Mouse (Mus musculus) kidney, postnatal 0 days (tissue): ENCODE data around the gene Mzf1. TPM values are rescaled to one million over a fixed set of nuclear protein-coding genes. Genes with fewer than 3 reads are reported as not detected.

Experiments
- ATAC-seq: fragments of 200-750 bp; cut with Nextera tagmentation; replicated peaks from 2 replicates; pipeline ENCODE4 v1.8.0; 2017; ENCODE audit warnings: low read depth, moderate number of reproducible peaks, moderate TSS enrichment, moderate library complexity; ENCODE audit not compliant: low FRiP score
- DNase-seq: peaks from one replicate; pipeline ENCODE4 v3.0.0-alpha.2; 2016; ENCODE audit warnings: low spot score
- H3K27ac ChIP-seq: fragments of 300-500 bp; sonication (generic); 2 replicates; pipeline ENCODE4 v1.5.1; 2014; ENCODE audit warnings: mild to moderate bottlenecking
- H3K27me3 ChIP-seq: fragments of 300-500 bp; sonication (generic); 2 replicates; pipeline ENCODE4 v1.6.1; 2014; ENCODE audit warnings: low read length, mixed read lengths; ENCODE audit not compliant: insufficient read depth
- H3K36me3 ChIP-seq: fragments of 300-500 bp; sonication (generic); 2 replicates; pipeline ENCODE4 v1.6.1; 2014; ENCODE audit warnings: low read length, mixed read lengths; ENCODE audit not compliant: insufficient read depth
- H3K4me1 ChIP-seq: fragments of 300-500 bp; sonication (generic); replicated peaks from 2 replicates; pipeline ENCODE4 v1.6.1; 2014; ENCODE audit warnings: antibody characterized with exemption, low read length, mixed read lengths; ENCODE audit not compliant: insufficient read depth
- H3K4me2 ChIP-seq: fragments of 300-500 bp; sonication (generic); 2 replicates; pipeline ENCODE4 v1.6.1; 2014; ENCODE audit warnings: mild to moderate bottlenecking, low read length, moderate library complexity, mixed read lengths
- H3K4me3 ChIP-seq: fragments of 300-500 bp; sonication (generic); replicated peaks from 2 replicates; pipeline ENCODE4 v1.5.1; 2014; ENCODE audit warnings: low read depth, low read length
- H3K9ac ChIP-seq: fragments of 300-500 bp; sonication (generic); 2 replicates; pipeline ENCODE4 v1.6.1; 2014; ENCODE audit warnings: low read depth, low read length
- H3K9me3 ChIP-seq: fragments of 300-500 bp; sonication (generic); replicated peaks from 2 replicates; pipeline ENCODE4 v1.6.1; 2016; ENCODE audit warnings: low read length, inconsistent platforms, mixed read lengths
- CTCF ChIP-seq: IDR thresholded peaks from 2 replicates; pipeline ENCODE4 v1.5.1; 2016; ENCODE audit warnings: antibody characterized with exemption, low read depth, mild to moderate bottlenecking, moderate library complexity
- WGBS: fragments of 180-500 bp; shearing (Covaris S2); extraction: QIAGEN DNeasy Blood & Tissue Kit; methylation state at CpG from one replicate; pipeline ENCODE4 v1.1.7; 2014; 5-methylcytosine and 5-hydroxymethylcytosine counted together
- polyA plus RNA-seq: library from polyadenylated mRNA; unstranded; fragments of >200 nt; fragmentation: Nextera tagmentation; extraction: Ambion mirVana; gene quantifications from 2 replicates; pipeline ENCODE4 v1.2.1, GENCODE M21; 2015

Gene Mzf1
- polyA plus RNA-seq, 1 experiment from 2014 or later, result 2.3 TPM

DNA sequence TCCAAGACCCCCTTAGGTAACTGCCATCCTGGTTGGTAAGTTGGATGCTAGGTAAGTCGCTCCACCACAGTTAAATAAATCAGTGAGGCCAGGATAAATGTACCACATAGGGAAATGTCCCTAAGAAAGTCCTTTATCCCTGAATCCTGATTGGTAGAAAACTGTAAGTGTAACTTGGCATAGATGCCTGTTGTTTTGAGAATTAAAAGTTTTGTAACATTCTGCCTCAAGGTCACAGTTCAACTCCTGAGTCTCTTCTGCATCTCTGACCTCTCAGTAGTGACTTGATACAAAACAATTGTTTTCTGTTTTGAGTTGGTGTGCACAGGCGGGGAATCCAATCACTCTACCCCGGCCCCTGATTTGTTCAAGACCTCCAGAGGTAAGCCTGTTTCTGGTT is 55.7 kb downstream of the Mzf1 start, which contains the start of gene Trim28:
Gene Trim28, plus strand, starts transcription at position 264 of the 400 bp plus-strand sequence.
- H3K36me3 ChIP-seq, result no peaks in the 10 kb centered on the region
- DNase-seq, result no peak
- H3K4me2 ChIP-seq, result no peak within 1 kb of the TSS
- no peak within 1 kb of the TSS for H3K27ac ChIP-seq
- 84% methylated on average over 3 of the region's 3 CpGs for WGBS
- no peaks in the 10 kb centered on the region for H3K9me3 ChIP-seq
- no peaks in the 10 kb centered on the region for H3K4me1 ChIP-seq
- H3K4me3 ChIP-seq, result no peak within 1 kb of the TSS
- H3K9ac ChIP-seq, result no peak within 1 kb of the TSS
- ATAC-seq, result no peak
- no peak for TF ChIP-seq CTCF
- H3K27me3 ChIP-seq, result no peaks in the 10 kb centered on the region

DNA sequence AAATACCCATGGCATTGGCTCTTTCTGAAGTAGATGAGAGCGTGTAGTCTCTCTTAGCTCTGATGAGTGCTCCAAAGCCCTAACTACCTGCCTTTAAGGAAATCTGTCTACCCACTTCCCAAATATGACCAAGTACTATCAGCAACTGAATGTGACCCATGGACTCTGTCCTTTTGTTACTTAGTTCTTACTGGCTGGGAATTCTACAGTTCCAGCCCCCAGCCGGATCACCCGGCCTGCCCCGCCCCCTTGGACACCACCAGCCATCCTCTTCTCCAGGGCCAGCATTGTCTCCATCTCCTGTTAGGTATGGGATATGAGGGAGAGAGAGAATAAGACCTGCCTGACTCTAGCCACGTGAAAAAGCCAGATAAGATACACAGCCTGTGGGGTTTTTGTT is 56.5 kb downstream of the Mzf1 start, which contains the start of gene Slc27a5:
Gene Slc27a5, minus strand, starts transcription at position 140 of the 400 bp plus-strand sequence.
- 82% methylated on average over 5 of the region's 5 CpGs for WGBS

DNA sequence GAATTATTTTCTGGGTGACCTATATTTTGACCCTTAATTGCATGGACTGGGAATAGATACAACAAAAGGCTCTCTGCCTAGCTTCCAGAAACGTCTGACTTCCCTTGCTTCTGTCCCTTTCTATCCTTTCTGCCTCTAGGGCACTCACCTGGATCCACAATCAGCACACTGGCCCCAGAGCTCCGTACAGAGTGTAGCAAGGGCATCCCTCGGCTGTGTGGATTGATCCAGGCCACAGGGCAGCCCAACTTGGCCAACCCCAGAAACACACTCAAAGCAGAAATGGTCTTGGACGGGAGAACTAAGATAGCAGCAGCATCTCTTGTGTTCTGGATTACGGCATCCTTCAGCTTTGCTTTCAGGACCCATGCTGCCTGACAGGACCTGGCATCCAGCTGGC is 57.3 kb downstream of the Mzf1 start:
- Histone ChIP-seq H3K27ac (no peak overlapping the region), H3K36me3 (no peaks in the 10 kb centered on the region), H3K4me3 (no peak overlapping the region), H3K27me3 (no peaks in the 10 kb centered on the region), H3K4me1 (no peaks in the 10 kb centered on the region), H3K9me3 (no peaks in the 10 kb centered on the region), H3K4me2 (no peak overlapping the region), H3K9ac (no peak overlapping the region)
- 71% methylated on average over 5 of the region's 5 CpGs for whole genome bisulfite sequencing
- ATAC-seq (no peak), DNase-seq (no peak)
- no peak for TF ChIP-seq CTCF

More for the DNA sequence above, 56.5 kb downstream of the Mzf1 start, which contains the start of gene Slc27a5:
- ATAC-seq (no peak), DNase-seq (no peak)
- Histone ChIP-seq H3K4me1 (no peaks in the 10 kb centered on the region), H3K9me3 (no peaks in the 10 kb centered on the region), H3K27me3 (no peaks in the 10 kb centered on the region), H3K36me3 (no peaks in the 10 kb centered on the region), H3K27ac (no peak within 1 kb of the TSS), H3K4me2 (no peak within 1 kb of the TSS), H3K9ac (no peak within 1 kb of the TSS), H3K4me3 (no peak within 1 kb of the TSS)
- TF ChIP-seq CTCF, result no peak

DNA sequence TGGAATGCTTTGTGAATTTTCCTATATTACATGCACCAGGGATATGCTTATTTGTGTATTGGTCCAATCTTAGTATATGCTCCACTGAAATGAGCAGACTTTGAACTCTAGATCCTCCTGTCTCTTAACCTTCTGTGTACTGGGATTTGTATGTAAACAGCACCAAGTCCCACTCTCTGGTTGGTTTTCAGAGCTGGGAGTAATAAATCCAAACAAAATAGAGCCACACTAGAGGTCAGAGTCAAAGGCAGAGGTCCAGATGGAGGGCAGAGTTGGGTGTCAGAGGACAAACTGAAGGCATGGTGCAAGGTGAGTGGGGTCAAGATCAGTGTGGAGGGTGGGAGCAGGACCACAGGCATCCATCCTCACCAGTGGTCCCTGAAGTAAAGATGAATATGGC is 58.7 kb downstream of the Mzf1 start:
- Histone ChIP-seq H3K27ac (no peak overlapping the region), H3K4me3 (no peak overlapping the region), H3K36me3 (no peaks in the 10 kb centered on the region), H3K4me1 (no peaks in the 10 kb centered on the region), H3K4me2 (no peak overlapping the region), H3K9me3 (no peaks in the 10 kb centered on the region), H3K9ac (no peak overlapping the region), H3K27me3 (no peaks in the 10 kb centered on the region)
- TF ChIP-seq CTCF, result no peak
- no peak for ATAC-seq
- DNase-seq, result no peak

DNA sequence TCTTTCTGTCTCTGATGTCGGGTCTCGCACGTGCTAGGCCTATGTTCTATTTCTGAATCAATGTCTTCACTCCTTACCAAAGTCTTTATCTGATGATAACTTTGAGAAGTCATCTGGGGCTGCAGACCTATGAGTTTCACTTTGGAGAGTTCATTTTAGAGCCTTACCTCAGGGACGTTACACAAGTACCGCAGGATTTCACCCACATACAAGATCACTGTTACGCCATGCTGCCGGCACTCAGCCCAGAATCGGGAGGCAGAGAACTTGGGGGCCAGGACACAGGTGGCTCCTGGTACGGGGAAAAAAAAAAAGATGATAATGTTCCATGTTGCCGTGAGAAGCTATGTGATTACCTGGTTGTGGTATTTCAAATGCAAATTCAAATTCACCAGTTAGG is 61.4 kb downstream of the Mzf1 start:
- no peak for DNase-seq
- no peaks in the 10 kb centered on the region for H3K4me1 ChIP-seq
- H3K9ac ChIP-seq, result no peak overlapping the region
- 87% methylated on average over 10 of the region's 10 CpGs for WGBS
- H3K4me2 ChIP-seq, result no peak overlapping the region
- no peak overlapping the region for H3K27ac ChIP-seq
- ATAC-seq, result no peak
- H3K36me3 ChIP-seq, result no peaks in the 10 kb centered on the region
- no peaks in the 10 kb centered on the region for H3K9me3 ChIP-seq
- H3K27me3 ChIP-seq, result no peaks in the 10 kb centered on the region
- no peak overlapping the region for H3K4me3 ChIP-seq
- no peak for TF ChIP-seq CTCF

Other genes starting within 250 kb of the Mzf1 start
- gene Zfp329, start 235.9 kb downstream of the Mzf1 start, polyA plus RNA-seq, result 8.8 and 8.9 TPM in 2 replicates
- 20.7 and 22.2 TPM in 2 replicates for gene Zfp110, start 220.0 kb downstream of the Mzf1 start, polyA plus RNA-seq
- 3.3 and 3.5 TPM in 2 replicates for gene Zfp128, start 173.6 kb downstream of the Mzf1 start, polyA plus RNA-seq
- gene Zscan22, start 156.9 kb downstream of the Mzf1 start, polyA plus RNA-seq, result 11.8 and 12.9 TPM in 2 replicates
- gene Rps5, start 132.5 kb downstream of the Mzf1 start, polyA plus RNA-seq, result 1,052 and 1,143 TPM in 2 replicates
- 0.29 and 0.32 TPM in 2 replicates for gene Rnf225, start 127.3 kb downstream of the Mzf1 start, polyA plus RNA-seq
- 7.7 and 8.0 TPM in 2 replicates for gene Zfp324, start 88.9 kb downstream of the Mzf1 start, polyA plus RNA-seq
- gene Zfp446, start 76.9 kb downstream of the Mzf1 start, polyA plus RNA-seq, result 6.7 and 7.1 TPM in 2 replicates
- gene Slc27a5, start 56.6 kb downstream of the Mzf1 start, polyA plus RNA-seq, result 0.07 and 0.11 TPM in 2 replicates
- gene Trim28, start 55.6 kb downstream of the Mzf1 start, polyA plus RNA-seq, result 195 and 197 TPM in 2 replicates
- gene Zbtb45, start 44.7 kb downstream of the Mzf1 start, polyA plus RNA-seq, result 17.4 and 17.5 TPM in 2 replicates
- gene Chmp2a, start 20.0 kb downstream of the Mzf1 start, polyA plus RNA-seq, result 235 and 240 TPM in 2 replicates
- gene Ube2m, start 16.5 kb downstream of the Mzf1 start, polyA plus RNA-seq, result 123 and 134 TPM in 2 replicates
- gene Vmn1r85, start 40.4 kb upstream of the Mzf1 start, polyA plus RNA-seq, result not detected in 2 replicates
- gene Vmn1r86, start 65.2 kb upstream of the Mzf1 start, polyA plus RNA-seq, result not detected in 2 replicates
- gene Vmn1r87, start 85.4 kb upstream of the Mzf1 start, polyA plus RNA-seq, result not detected in 2 replicates
- 0.01 TPM in 1 of 2 replicates, not detected in the other for gene Vmn1r88, start 104.8 kb upstream of the Mzf1 start, polyA plus RNA-seq
- gene Vmn1r89, start 158.3 kb upstream of the Mzf1 start, polyA plus RNA-seq, result not detected in 2 replicates
- 49.8 and 61.7 TPM in 2 replicates for gene Lig1, start 222.5 kb upstream of the Mzf1 start, polyA plus RNA-seq
- 5.0 and 5.1 TPM in 2 replicates for gene Zswim9, start 224.0 kb upstream of the Mzf1 start, polyA plus RNA-seq